Mouse (Mus musculus): ENCODE data around the gene Mbnl2.

Gene Mbnl2

GRCm38 (mm10) chr14:120297137-120297749, 21.8 kb downstream of the Mbnl2 start:
- no peak for DNase-seq (ENCODE audit: low read depth, low spot score)

GRCm38 (mm10) chr14:120297833-120298232, 22.4 kb downstream of the Mbnl2 start:
- DNase-seq (ENCODE audit: low read depth, low spot score) = no peak

DNA sequence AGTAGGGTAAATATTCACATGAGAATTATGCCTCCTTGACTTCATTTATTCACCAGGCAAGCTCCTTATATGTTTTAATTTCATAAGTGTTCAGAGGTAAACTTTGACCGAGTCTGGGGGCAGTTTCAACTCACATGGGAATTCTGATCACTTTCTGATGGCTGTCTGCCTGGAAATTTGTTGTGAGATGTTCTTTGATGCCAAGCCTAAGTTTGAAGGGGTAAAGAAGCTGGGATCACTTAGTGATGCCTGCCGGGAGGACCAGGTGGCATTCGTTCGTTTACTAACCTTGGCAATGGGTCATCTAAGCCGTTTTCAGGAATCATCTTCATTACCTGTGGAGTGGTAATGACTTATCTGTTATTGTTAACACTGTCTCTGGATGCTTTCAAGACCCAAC, 23.0 kb downstream of the Mbnl2 start:
- no peak for DNase-seq (ENCODE audit: low read depth, low spot score)

- no peak for DNase-seq (ENCODE audit: low read depth, low spot score)
Measured at GRCm38 (mm10) chr14:120299716-120300115, 24.2 kb downstream of the Mbnl2 start.

GRCm38 (mm10) chr14:120300191-120300590, 24.7 kb downstream of the Mbnl2 start:
- no peak for DNase-seq (ENCODE audit: low read depth, low spot score)

DNA sequence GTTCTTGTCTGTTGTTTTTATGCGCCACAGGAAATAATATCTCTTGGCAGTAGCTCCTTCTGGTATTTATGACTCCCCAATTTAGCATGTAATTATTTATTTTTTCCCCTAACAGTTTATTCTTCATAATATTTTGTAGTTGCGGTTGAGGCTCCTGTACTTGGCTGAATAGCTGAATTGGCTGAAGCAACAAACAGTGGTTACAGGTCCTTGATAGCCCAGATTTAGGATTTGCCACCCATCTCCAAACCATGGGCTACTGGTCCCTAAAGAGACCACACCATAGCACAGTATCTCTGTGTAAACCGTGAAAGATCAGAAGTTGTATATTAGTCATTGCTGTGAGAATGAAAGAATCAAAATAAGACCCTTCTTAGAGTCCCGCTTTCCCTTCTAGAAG, 25.3 kb downstream of the Mbnl2 start:
- DNase-seq (ENCODE audit: low read depth, low spot score) = no peak

DNA sequence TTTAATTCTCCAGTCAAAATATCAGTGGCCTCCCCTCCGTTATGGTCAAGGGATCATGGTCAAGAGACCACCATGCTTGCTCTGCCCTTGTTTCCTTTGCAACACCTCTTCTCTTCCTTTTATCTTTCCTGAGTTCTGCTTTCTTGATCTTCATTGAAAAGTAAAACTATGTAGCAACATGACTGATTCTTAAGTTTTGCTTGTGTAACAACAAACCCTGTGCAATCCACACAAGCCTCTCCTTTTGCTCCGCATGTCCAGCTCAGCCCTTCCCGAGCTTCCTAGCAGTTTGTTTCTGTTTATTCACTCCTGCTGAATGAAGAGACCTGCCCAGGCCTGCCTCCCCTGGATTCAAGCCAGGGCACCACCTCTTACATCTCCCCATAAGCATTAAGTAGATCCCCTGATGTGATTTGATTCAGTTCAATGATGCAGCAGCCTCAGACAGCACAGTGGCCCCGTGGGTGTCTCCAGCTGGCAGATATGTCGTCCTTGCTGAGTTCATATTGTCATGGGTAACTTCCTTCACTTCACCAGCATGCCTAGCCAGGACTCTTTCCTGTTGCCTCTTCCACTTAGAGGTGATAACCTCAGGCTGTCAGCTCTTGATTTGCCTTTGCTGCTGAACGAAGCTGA, 27.6 kb downstream of the Mbnl2 start:
- no peak for DNase-seq (ENCODE audit: low read depth, low spot score)

GRCm38 (mm10) chr14:120306229-120306628, 30.8 kb downstream of the Mbnl2 start:
- no peak for DNase-seq (ENCODE audit: low read depth, low spot score)

GRCm38 (mm10) chr14:120307356-120307755, 31.9 kb downstream of the Mbnl2 start:
- DNase-seq (ENCODE audit: low read depth, low spot score) = no peak

DNA sequence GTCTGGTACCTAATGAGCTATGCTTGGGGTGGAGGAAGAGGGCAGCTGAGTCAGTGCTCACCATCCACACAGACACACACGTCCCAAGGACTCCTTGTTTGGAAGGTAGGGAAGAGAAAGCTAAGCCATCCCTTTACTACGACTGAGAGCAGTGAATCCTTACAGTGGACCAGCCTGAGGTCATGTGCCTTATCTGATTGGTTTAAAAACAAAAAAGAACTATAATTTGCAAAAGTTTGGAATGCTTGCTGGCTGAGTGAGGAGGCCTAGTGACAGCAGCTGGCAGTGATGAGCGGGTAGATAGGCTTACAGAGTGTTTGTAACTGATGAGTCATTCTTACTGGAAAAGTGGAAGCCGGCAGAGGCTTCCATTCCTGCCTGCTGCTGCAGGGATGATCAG, 32.5 kb downstream of the Mbnl2 start:
- DNase-seq (ENCODE audit: low read depth, low spot score) = no peak

GRCm38 (mm10) chr14:120309691-120310090, 34.2 kb downstream of the Mbnl2 start:
- DNase-seq (ENCODE audit: low read depth, low spot score) = no peak

- no peak for DNase-seq (ENCODE audit: low read depth, low spot score)
Measured at GRCm38 (mm10) chr14:120311330-120312097, 36.0 kb downstream of the Mbnl2 start.

- no peak for DNase-seq (ENCODE audit: low read depth, low spot score)
Measured at GRCm38 (mm10) chr14:120312661-120313406, 37.4 kb downstream of the Mbnl2 start.

GRCm38 (mm10) chr14:120313466-120313865, 38.0 kb downstream of the Mbnl2 start:
- DNase-seq (ENCODE audit: low read depth, low spot score) = no peak

- no peak for DNase-seq (ENCODE audit: low read depth, low spot score)
Measured at GRCm38 (mm10) chr14:120315721-120316120, 40.3 kb downstream of the Mbnl2 start.

- DNase-seq (ENCODE audit: low read depth, low spot score) = no peak
Measured at GRCm38 (mm10) chr14:120318326-120318935, 43.0 kb downstream of the Mbnl2 start.

GRCm38 (mm10) chr14:120318974-120319731, 43.7 kb downstream of the Mbnl2 start:
- DNase-seq (ENCODE audit: low read depth, low spot score) = no peak

DNA sequence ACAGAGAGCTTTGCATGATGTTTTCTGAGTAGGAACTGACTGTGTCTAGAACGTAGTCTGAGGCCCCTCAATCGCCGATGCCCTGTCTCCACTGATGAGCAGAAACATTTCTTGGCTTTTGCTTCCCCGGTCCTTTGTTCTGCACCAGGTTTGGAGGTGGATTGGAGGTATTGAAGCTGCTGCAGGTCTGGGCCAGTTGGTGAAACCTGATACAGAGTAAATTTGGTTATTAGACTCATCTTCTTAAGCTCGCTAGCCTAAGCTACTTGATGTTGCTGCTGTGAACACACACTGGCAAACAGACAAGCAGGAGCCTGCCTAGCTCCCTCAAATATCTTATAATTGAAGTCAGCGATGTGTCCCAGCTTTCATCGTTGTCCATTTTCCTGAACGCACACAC, 46.6 kb downstream of the Mbnl2 start:
- no peak for DNase-seq (ENCODE audit: low read depth, low spot score)

- no peak for DNase-seq (ENCODE audit: low read depth, low spot score)
Measured at GRCm38 (mm10) chr14:120323111-120323510, 47.6 kb downstream of the Mbnl2 start.

DNA sequence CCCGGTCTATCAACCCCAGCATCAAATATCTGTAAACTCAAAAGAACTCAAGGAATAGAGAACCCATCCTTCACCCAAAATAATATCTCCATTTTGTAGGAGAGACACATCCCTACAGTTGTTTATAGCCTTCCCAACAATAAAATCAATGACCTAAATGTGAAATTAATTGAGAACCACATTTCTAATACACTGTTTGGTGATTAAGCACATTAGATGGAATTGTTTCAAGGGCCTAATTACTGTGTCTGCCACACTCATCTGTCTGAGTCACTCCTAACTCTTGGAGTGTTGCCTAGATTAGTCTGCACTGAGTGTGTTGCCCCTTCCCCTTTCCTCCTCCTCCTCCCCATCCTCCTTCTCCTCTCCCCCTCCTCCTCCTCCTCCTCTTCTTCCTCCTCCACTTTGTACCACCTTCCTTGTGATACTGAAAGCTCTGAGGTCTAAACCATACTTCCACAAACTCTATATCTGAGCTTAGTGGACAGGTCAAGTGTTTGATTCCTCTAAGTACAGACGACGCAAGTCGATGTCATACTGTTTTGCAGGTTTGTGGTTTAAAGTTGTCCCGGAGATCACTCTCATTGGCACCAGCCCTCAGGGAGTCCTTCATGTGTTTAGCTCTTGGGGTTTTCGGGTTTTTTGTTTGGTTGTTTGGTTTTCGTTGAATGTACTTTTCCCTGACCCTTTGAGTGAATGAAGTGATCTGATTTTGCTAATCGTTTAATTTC, 48.8 kb downstream of the Mbnl2 start:
- no peak for DNase-seq (ENCODE audit: low read depth, low spot score)
